Mouse (Mus musculus): Measurements from ENCODE around the gene Tpst2. TPM values are rescaled to one million over a fixed set of nuclear protein-coding genes. Genes with fewer than 3 reads are reported as not detected.
A peak's percentile ranks its signal among the peaks of the same experiment; 100 is the strongest.

The Tpst2 gene
- polyA plus RNA-seq, 1 experiment from 2014 or later, result 38.8 TPM

- H3K4me1 ChIP-seq (ENCODE audit: control insufficient read depth, low read depth, low read length), result peaks cover 21% of the 10 kb centered on the region
- no peak overlapping the region for H3K27ac ChIP-seq (ENCODE audit: low read length)
- ATAC-seq (ENCODE audit: low read depth), result no peak
- H3K9me3 ChIP-seq (replicated peaks; ENCODE audit: control insufficient read depth, low read length), result no peaks in the 10 kb centered on the region
- no peak overlapping the region for H3K4me3 ChIP-seq (ENCODE audit: low read depth, low read length)
- no peaks in the 10 kb centered on the region for H3K36me3 ChIP-seq (ENCODE audit: control insufficient read depth, insufficient read depth)
- no peak overlapping the region for H3K4me2 ChIP-seq (ENCODE audit: low read depth, low read length)
- H3K9ac ChIP-seq (ENCODE audit: low read depth, low read length), result no peak overlapping the region
- no peaks in the 10 kb centered on the region for H3K27me3 ChIP-seq (ENCODE audit: control insufficient read depth, insufficient read depth, low read depth, low read length)
- 66% methylated on average over 4 of the region's 4 CpGs for WGBS (ENCODE audit: insufficient replicate concordance)
Observed at GRCm38 (mm10) chr5:112321376-112321775, 44.9 kb downstream of the Tpst2 start.

GRCm38 (mm10) chr5:112323246-112323645 is 46.8 kb downstream of the Tpst2 start:
- Histone ChIP-seq H3K27ac (ENCODE audit: low read length) (no peak overlapping the region), H3K9ac (ENCODE audit: low read depth, low read length) (no peak overlapping the region), H3K27me3 (ENCODE audit: control insufficient read depth, insufficient read depth, low read depth, low read length) (no peaks in the 10 kb centered on the region), H3K4me1 (ENCODE audit: control insufficient read depth, low read depth, low read length) (peaks cover 29% of the 10 kb centered on the region), H3K9me3 (replicated peaks; ENCODE audit: control insufficient read depth, low read length) (no peaks in the 10 kb centered on the region), H3K4me3 (ENCODE audit: low read depth, low read length) (no peak overlapping the region), H3K36me3 (ENCODE audit: control insufficient read depth, insufficient read depth) (peaks cover 3% of the 10 kb centered on the region), H3K4me2 (ENCODE audit: low read depth, low read length) (no peak overlapping the region)
- ATAC-seq (ENCODE audit: low read depth), result no peak
- WGBS (ENCODE audit: insufficient replicate concordance), result 79% methylated on average over 6 of the region's 6 CpGs

GRCm38 (mm10) chr5:112324637-112325545 is 48.4 kb downstream of the Tpst2 start:
- H3K9ac ChIP-seq (ENCODE audit: low read depth, low read length), result peak overlapping the region; percentile 58
- H3K4me1 ChIP-seq (ENCODE audit: control insufficient read depth, low read depth, low read length), result peaks cover 25% of the 10 kb centered on the region
- H3K4me2 ChIP-seq (ENCODE audit: low read depth, low read length), result peak overlapping the region; percentile 84
- peaks cover 14% of the 10 kb centered on the region for H3K36me3 ChIP-seq (ENCODE audit: control insufficient read depth, insufficient read depth)
- H3K9me3 ChIP-seq (replicated peaks; ENCODE audit: control insufficient read depth, low read length), result no peaks in the 10 kb centered on the region
- H3K4me3 ChIP-seq (ENCODE audit: low read depth, low read length), result peak overlapping the region; percentile 99
- WGBS (ENCODE audit: insufficient replicate concordance), result 8% methylated on average over 24 of the region's 24 CpGs
- peak overlapping the region; percentile 66 for H3K27ac ChIP-seq (ENCODE audit: low read length)
- peak; percentile 86 for ATAC-seq (ENCODE audit: low read depth)
- H3K27me3 ChIP-seq (ENCODE audit: control insufficient read depth, insufficient read depth, low read depth, low read length), result no peaks in the 10 kb centered on the region

- peaks cover 25% of the 10 kb centered on the region for H3K4me1 ChIP-seq (ENCODE audit: control insufficient read depth, low read depth, low read length)
- ATAC-seq (ENCODE audit: low read depth), result peak; percentile 80
- peaks cover 21% of the 10 kb centered on the region for H3K36me3 ChIP-seq (ENCODE audit: control insufficient read depth, insufficient read depth)
- peak within 1 kb of the TSS; percentile 99 for H3K4me3 ChIP-seq (ENCODE audit: low read depth, low read length)
- 6% methylated on average over 48 of the region's 48 CpGs for WGBS (ENCODE audit: insufficient replicate concordance)
- no peaks in the 10 kb centered on the region for H3K9me3 ChIP-seq (replicated peaks; ENCODE audit: control insufficient read depth, low read length)
- H3K9ac ChIP-seq (ENCODE audit: low read depth, low read length), result peak within 1 kb of the TSS; percentile 86
- no peaks in the 10 kb centered on the region for H3K27me3 ChIP-seq (ENCODE audit: control insufficient read depth, insufficient read depth, low read depth, low read length)
- H3K4me2 ChIP-seq (ENCODE audit: low read depth, low read length), result peak within 1 kb of the TSS; percentile 84
- H3K27ac ChIP-seq (ENCODE audit: low read length), result peak within 1 kb of the TSS; percentile 79
Observed at GRCm38 (mm10) chr5:112325546-112326445, 49.3 kb downstream of the Tpst2 start, which contains the start of gene Tfip11. Gene Tfip11, plus strand, starts transcription at chr5:112326358.

- Histone ChIP-seq H3K27me3 (ENCODE audit: control insufficient read depth, insufficient read depth, low read depth, low read length) (no peaks in the 10 kb centered on the region), H3K27ac (ENCODE audit: low read length) (peak overlapping the region; percentile 66; the same call in 1 of the 2 replicates), H3K9ac (ENCODE audit: low read depth, low read length) (peak overlapping the region; percentile 86), H3K4me3 (ENCODE audit: low read depth, low read length) (peak overlapping the region; percentile 99), H3K4me1 (ENCODE audit: control insufficient read depth, low read depth, low read length) (peaks cover 25% of the 10 kb centered on the region), H3K36me3 (ENCODE audit: control insufficient read depth, insufficient read depth) (peaks cover 28% of the 10 kb centered on the region), H3K9me3 (replicated peaks; ENCODE audit: control insufficient read depth, low read length) (no peaks in the 10 kb centered on the region), H3K4me2 (ENCODE audit: low read depth, low read length) (peak overlapping the region; percentile 84)
- WGBS (ENCODE audit: insufficient replicate concordance), result under 1% methylated on average over 32 of the region's 33 CpGs
- peak; percentile 7; the same call in 1 of the 2 replicates for ATAC-seq (ENCODE audit: low read depth)
Observed at GRCm38 (mm10) chr5:112326446-112327009, 50.0 kb downstream of the Tpst2 start.

GRCm38 (mm10) chr5:112327854-112328253 is 51.4 kb downstream of the Tpst2 start:
- no peak for ATAC-seq (ENCODE audit: low read depth)
- H3K27ac ChIP-seq (ENCODE audit: low read length), result no peak overlapping the region
- H3K4me3 ChIP-seq (ENCODE audit: low read depth, low read length), result no peak overlapping the region
- H3K27me3 ChIP-seq (ENCODE audit: control insufficient read depth, insufficient read depth, low read depth, low read length), result no peaks in the 10 kb centered on the region
- H3K36me3 ChIP-seq (ENCODE audit: control insufficient read depth, insufficient read depth), result peaks cover 42% of the 10 kb centered on the region
- no peaks in the 10 kb centered on the region for H3K9me3 ChIP-seq (replicated peaks; ENCODE audit: control insufficient read depth, low read length)
- H3K9ac ChIP-seq (ENCODE audit: low read depth, low read length), result no peak overlapping the region
- WGBS (ENCODE audit: insufficient replicate concordance), result 84% methylated on average over 15 of the region's 15 CpGs
- H3K4me2 ChIP-seq (ENCODE audit: low read depth, low read length), result no peak overlapping the region
- H3K4me1 ChIP-seq (ENCODE audit: control insufficient read depth, low read depth, low read length), result peaks cover 25% of the 10 kb centered on the region

GRCm38 (mm10) chr5:112329805-112330564 is 53.5 kb downstream of the Tpst2 start:
- no peak overlapping the region for H3K27ac ChIP-seq (ENCODE audit: low read length)
- H3K4me2 ChIP-seq (ENCODE audit: low read depth, low read length), result no peak overlapping the region
- WGBS (ENCODE audit: insufficient replicate concordance), result 78% methylated on average over 14 of the region's 14 CpGs
- no peak for ATAC-seq (ENCODE audit: low read depth)
- H3K4me1 ChIP-seq (ENCODE audit: control insufficient read depth, low read depth, low read length), result peaks cover 17% of the 10 kb centered on the region
- H3K4me3 ChIP-seq (ENCODE audit: low read depth, low read length), result no peak overlapping the region
- no peaks in the 10 kb centered on the region for H3K27me3 ChIP-seq (ENCODE audit: control insufficient read depth, insufficient read depth, low read depth, low read length)
- H3K9ac ChIP-seq (ENCODE audit: low read depth, low read length), result no peak overlapping the region
- H3K9me3 ChIP-seq (replicated peaks; ENCODE audit: control insufficient read depth, low read length), result no peaks in the 10 kb centered on the region
- H3K36me3 ChIP-seq (ENCODE audit: control insufficient read depth, insufficient read depth), result peaks cover 63% of the 10 kb centered on the region

- Histone ChIP-seq H3K4me1 (ENCODE audit: control insufficient read depth, low read depth, low read length) (no peaks in the 10 kb centered on the region), H3K27me3 (ENCODE audit: control insufficient read depth, insufficient read depth, low read depth, low read length) (no peaks in the 10 kb centered on the region), H3K9me3 (replicated peaks; ENCODE audit: control insufficient read depth, low read length) (no peaks in the 10 kb centered on the region), H3K27ac (ENCODE audit: low read length) (no peak overlapping the region), H3K4me2 (ENCODE audit: low read depth, low read length) (no peak overlapping the region), H3K36me3 (ENCODE audit: control insufficient read depth, insufficient read depth) (peaks cover 79% of the 10 kb centered on the region), H3K9ac (ENCODE audit: low read depth, low read length) (no peak overlapping the region), H3K4me3 (ENCODE audit: low read depth, low read length) (no peak overlapping the region)
- no peak for ATAC-seq (ENCODE audit: low read depth)
- 43% methylated on average over 2 of the region's 2 CpGs for WGBS (ENCODE audit: insufficient replicate concordance)
Observed at GRCm38 (mm10) chr5:112335473-112335872, 59.0 kb downstream of the Tpst2 start.

All from liver, embryonic 16.5 days (tissue).